Mouse (Mus musculus): Measurements from ENCODE around the gene Gcdh. TPM values are rescaled to one million over a fixed set of nuclear protein-coding genes. Genes with fewer than 3 reads are reported as not detected.
A peak's percentile ranks its signal among the peaks of the same experiment; 100 is the strongest.

Gcdh gene
- polyA plus RNA-seq, 1 experiment from 2014 or later = 33.5 TPM

DNA sequence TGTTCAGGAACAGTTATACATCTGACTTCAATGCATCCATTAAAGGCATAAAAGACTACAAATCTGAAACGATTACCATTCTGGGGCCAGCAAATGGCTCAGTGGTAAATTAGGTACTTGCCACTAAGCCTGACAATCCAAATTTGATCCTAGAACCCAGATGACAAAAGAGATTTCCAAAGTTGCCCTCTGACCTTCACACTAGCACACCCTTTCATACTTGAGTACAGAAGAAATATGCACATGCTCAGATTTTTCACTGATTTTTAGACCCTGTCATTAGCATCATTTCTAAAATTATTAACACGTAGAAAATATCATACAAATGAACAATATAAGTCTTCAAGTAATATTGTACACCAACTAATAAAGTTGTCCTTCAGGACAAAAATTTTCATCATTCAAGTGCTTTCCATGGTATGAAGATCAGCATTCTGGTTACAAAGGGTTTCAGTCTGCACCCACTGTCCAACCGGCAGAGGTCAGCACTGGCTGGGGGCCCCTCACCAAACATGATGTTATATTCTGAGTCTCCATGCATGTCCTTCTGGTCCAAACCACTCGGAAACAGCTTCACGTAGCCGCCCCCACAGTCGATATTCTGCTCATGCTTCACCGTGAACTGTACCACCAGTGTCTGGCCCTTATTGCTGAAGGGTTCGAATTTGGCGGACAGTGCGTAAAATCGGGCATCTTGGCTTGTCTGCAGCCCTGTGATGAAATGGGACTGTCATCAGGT lies 48.2 kb downstream of the Gcdh start:
- Histone ChIP-seq H3K36me3 (ENCODE audit: control insufficient read depth, insufficient read depth, low read length) (peaks cover 39% of the 10 kb centered on the region), H3K27me3 (ENCODE audit: control insufficient read depth, insufficient read depth, low read length) (no peaks in the 10 kb centered on the region), H3K4me3 (ENCODE audit: low read depth, low read length) (peak overlapping the region; percentile 82), H3K9ac (replicated peaks; ENCODE audit: low read depth, low read length) (peak overlapping the region; percentile 97), H3K4me1 (ENCODE audit: control insufficient read depth, insufficient read depth, low read length) (peaks cover 21% of the 10 kb centered on the region), H3K9me3 (ENCODE audit: control insufficient read depth, low read length) (no peaks in the 10 kb centered on the region), H3K27ac (ENCODE audit: low read depth, low read length) (peak overlapping the region; percentile 73), H3K4me2 (ENCODE audit: low read depth, low read length) (peak overlapping the region; percentile 70)
- no peak for ATAC-seq (ENCODE audit: low read depth)
- WGBS = 18% methylated on average over 12 of the region's 12 CpGs

DNA sequence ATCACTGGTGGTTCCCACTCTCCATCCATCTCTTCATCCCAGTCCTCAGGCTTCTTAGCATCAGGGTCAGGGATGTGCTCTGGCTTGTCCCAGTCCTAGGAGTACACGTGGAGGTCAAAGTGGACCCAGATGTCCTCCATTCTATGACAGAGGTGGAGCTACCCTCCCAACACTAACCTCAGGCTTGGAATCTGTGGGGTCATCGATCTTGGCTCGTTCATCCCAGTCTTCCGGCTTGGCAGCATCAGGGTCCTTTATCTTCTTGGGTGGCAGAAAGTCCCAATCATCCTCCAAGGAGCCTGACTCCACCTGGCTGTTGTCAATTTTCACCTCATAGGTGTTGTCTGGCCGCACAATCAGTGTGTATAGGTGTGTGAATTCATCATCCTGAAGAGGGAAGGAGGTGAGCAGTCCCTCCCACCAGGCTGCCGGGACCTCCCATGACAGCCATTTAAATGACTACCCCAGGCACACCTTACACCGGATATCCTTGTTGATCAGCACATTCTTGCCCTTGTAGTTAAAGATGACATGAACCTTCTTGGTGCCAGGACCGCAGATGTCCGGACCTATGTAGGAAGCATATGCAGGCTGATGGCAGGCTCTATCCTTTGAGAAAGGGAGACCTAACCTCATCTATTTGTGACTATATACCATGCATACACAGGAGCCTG lies 49.2 kb downstream of the Gcdh start:
- Histone ChIP-seq H3K27ac (ENCODE audit: low read depth, low read length) (no peak overlapping the region), H3K36me3 (ENCODE audit: control insufficient read depth, insufficient read depth, low read length) (peaks cover 39% of the 10 kb centered on the region), H3K9ac (replicated peaks; ENCODE audit: low read depth, low read length) (peak overlapping the region; percentile 97), H3K9me3 (ENCODE audit: control insufficient read depth, low read length) (no peaks in the 10 kb centered on the region), H3K27me3 (ENCODE audit: control insufficient read depth, insufficient read depth, low read length) (no peaks in the 10 kb centered on the region), H3K4me3 (ENCODE audit: low read depth, low read length) (peak overlapping the region; percentile 82), H3K4me1 (ENCODE audit: control insufficient read depth, insufficient read depth, low read length) (peaks cover 25% of the 10 kb centered on the region), H3K4me2 (ENCODE audit: low read depth, low read length) (peak overlapping the region; percentile 70)
- WGBS = 90% methylated on average over 9 of the region's 9 CpGs
- ATAC-seq (ENCODE audit: low read depth) = no peak

DNA sequence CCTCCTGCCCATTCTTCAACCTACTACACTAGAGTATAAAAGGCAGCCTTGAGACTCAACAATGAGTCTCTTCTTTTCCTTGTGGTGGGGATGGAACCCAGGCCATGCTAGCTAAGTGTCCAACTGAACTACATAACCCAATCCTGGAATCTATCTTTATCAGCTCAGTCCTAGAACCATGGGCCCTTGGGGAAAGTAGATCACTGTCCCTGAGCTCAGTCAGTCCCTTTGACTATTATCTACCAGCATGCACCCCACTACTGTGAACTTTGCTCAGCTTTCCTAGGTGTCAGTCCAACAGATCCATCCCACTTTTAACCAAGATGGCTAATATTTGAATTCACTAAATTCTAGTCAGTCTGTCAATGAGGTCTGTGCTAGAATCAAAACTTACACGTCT lies 52.2 kb downstream of the Gcdh start:
- ATAC-seq (ENCODE audit: low read depth) = no peak
- 85% methylated on average over 1 of the region's 1 CpGs for WGBS
- no peak overlapping the region for H3K4me2 ChIP-seq (ENCODE audit: low read depth, low read length)
- no peak overlapping the region for H3K9ac ChIP-seq (replicated peaks; ENCODE audit: low read depth, low read length)
- H3K9me3 ChIP-seq (ENCODE audit: control insufficient read depth, low read length) = no peaks in the 10 kb centered on the region
- no peak overlapping the region for H3K4me3 ChIP-seq (ENCODE audit: low read depth, low read length)
- H3K27me3 ChIP-seq (ENCODE audit: control insufficient read depth, insufficient read depth, low read length) = no peaks in the 10 kb centered on the region
- no peak overlapping the region for H3K27ac ChIP-seq (ENCODE audit: low read depth, low read length)
- peaks cover 57% of the 10 kb centered on the region for H3K36me3 ChIP-seq (ENCODE audit: control insufficient read depth, insufficient read depth, low read length)
- H3K4me1 ChIP-seq (ENCODE audit: control insufficient read depth, insufficient read depth, low read length) = peaks cover 23% of the 10 kb centered on the region

GRCm38 (mm10) chr8:84840248-84840999 lies 53.3 kb downstream of the Gcdh start, which contains the start of gene Rad23a:
Gene Rad23a, minus strand, starts transcription at chr8:84840665.
- H3K9ac ChIP-seq (replicated peaks; ENCODE audit: low read depth, low read length) = peak within 1 kb of the TSS; percentile 87
- ATAC-seq (ENCODE audit: low read depth) = peak; percentile 96
- H3K9me3 ChIP-seq (ENCODE audit: control insufficient read depth, low read length) = no peaks in the 10 kb centered on the region
- peak within 1 kb of the TSS; percentile 70 for H3K4me2 ChIP-seq (ENCODE audit: low read depth, low read length)
- WGBS = 1% methylated on average over 45 of the region's 55 CpGs
- H3K4me1 ChIP-seq (ENCODE audit: control insufficient read depth, insufficient read depth, low read length) = peaks cover 23% of the 10 kb centered on the region
- no peaks in the 10 kb centered on the region for H3K27me3 ChIP-seq (ENCODE audit: control insufficient read depth, insufficient read depth, low read length)
- peaks cover 67% of the 10 kb centered on the region for H3K36me3 ChIP-seq (ENCODE audit: control insufficient read depth, insufficient read depth, low read length)
- H3K4me3 ChIP-seq (ENCODE audit: low read depth, low read length) = peak within 1 kb of the TSS; percentile 84
- peak within 1 kb of the TSS; percentile 83 for H3K27ac ChIP-seq (ENCODE audit: low read depth, low read length)

DNA sequence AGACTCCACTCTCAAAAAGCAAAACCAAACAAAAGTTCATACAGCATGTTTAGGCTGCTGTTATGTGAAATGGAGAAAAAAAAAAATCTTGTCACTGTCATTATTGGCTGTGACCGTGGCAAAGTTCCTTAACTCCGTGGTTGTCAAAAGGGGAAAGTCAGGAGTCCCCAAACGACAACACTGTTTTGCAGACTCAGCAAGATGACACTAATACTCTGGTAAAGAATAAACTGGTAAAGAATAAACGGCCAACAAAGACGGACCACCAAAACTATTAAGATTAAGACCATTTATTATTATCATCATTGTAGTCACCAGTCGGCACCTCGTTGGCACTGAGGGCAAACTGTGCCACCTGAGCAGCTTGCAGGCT lies 53.9 kb downstream of the Gcdh start:
- peak overlapping the region; percentile 84 for H3K4me3 ChIP-seq (ENCODE audit: low read depth, low read length)
- H3K9me3 ChIP-seq (ENCODE audit: control insufficient read depth, low read length) = no peaks in the 10 kb centered on the region
- peaks cover 67% of the 10 kb centered on the region for H3K36me3 ChIP-seq (ENCODE audit: control insufficient read depth, insufficient read depth, low read length)
- peak overlapping the region; percentile 87 for H3K9ac ChIP-seq (replicated peaks; ENCODE audit: low read depth, low read length)
- no peaks in the 10 kb centered on the region for H3K27me3 ChIP-seq (ENCODE audit: control insufficient read depth, insufficient read depth, low read length)
- peaks cover 19% of the 10 kb centered on the region for H3K4me1 ChIP-seq (ENCODE audit: control insufficient read depth, insufficient read depth, low read length)
- H3K27ac ChIP-seq (ENCODE audit: low read depth, low read length) = peak overlapping the region; percentile 83
- peak overlapping the region; percentile 70 for H3K4me2 ChIP-seq (ENCODE audit: low read depth, low read length)
- ATAC-seq (ENCODE audit: low read depth) = no peak
- WGBS = 4% methylated on average over 7 of the region's 7 CpGs

DNA sequence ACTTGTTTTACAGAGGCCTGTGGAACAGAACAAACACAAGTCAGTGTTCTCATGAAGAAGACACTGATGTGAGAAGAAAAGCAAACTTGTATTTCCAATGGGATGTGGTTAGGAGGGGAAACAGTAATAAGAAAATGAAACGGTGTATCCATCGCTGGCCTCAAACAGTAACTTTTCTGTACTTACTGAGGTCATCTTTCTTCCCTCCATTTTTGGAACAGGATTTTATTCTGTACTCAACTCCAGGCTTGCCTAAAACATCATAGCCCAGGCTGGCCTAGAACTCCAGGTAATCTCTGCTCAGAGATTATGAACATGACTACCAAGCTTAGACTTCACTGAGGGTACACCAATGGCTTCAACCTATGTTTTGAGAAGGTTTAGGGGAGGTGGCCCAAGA lies 54.3 kb downstream of the Gcdh start:
- H3K4me3 ChIP-seq (ENCODE audit: low read depth, low read length) = peak overlapping the region; percentile 84
- H3K9ac ChIP-seq (replicated peaks; ENCODE audit: low read depth, low read length) = peak overlapping the region; percentile 87; the same call in 1 of the 2 replicates
- peak overlapping the region; percentile 70 for H3K4me2 ChIP-seq (ENCODE audit: low read depth, low read length)
- H3K4me1 ChIP-seq (ENCODE audit: control insufficient read depth, insufficient read depth, low read length) = peaks cover 18% of the 10 kb centered on the region
- no peak overlapping the region for H3K27ac ChIP-seq (ENCODE audit: low read depth, low read length)
- no peak for ATAC-seq (ENCODE audit: low read depth)
- no peaks in the 10 kb centered on the region for H3K27me3 ChIP-seq (ENCODE audit: control insufficient read depth, insufficient read depth, low read length)
- 100% methylated on average over 2 of the region's 2 CpGs for WGBS
- H3K9me3 ChIP-seq (ENCODE audit: control insufficient read depth, low read length) = no peaks in the 10 kb centered on the region
- H3K36me3 ChIP-seq (ENCODE audit: control insufficient read depth, insufficient read depth, low read length) = peaks cover 67% of the 10 kb centered on the region

GRCm38 (mm10) chr8:84838513-84838912 lies 55.2 kb downstream of the Gcdh start:
- H3K4me1 ChIP-seq (ENCODE audit: control insufficient read depth, insufficient read depth, low read length) = peaks cover 12% of the 10 kb centered on the region
- no peak overlapping the region for H3K4me2 ChIP-seq (ENCODE audit: low read depth, low read length)
- no peak overlapping the region for H3K9ac ChIP-seq (replicated peaks; ENCODE audit: low read depth, low read length)
- H3K27me3 ChIP-seq (ENCODE audit: control insufficient read depth, insufficient read depth, low read length) = no peaks in the 10 kb centered on the region
- H3K36me3 ChIP-seq (ENCODE audit: control insufficient read depth, insufficient read depth, low read length) = peaks cover 65% of the 10 kb centered on the region
- H3K9me3 ChIP-seq (ENCODE audit: control insufficient read depth, low read length) = no peaks in the 10 kb centered on the region
- H3K27ac ChIP-seq (ENCODE audit: low read depth, low read length) = no peak overlapping the region
- 92% methylated on average over 5 of the region's 5 CpGs for WGBS
- no peak for ATAC-seq (ENCODE audit: low read depth)
- no peak overlapping the region for H3K4me3 ChIP-seq (ENCODE audit: low read depth, low read length)

- Histone ChIP-seq H3K27ac (ENCODE audit: low read depth, low read length) (no peak overlapping the region), H3K4me1 (ENCODE audit: control insufficient read depth, insufficient read depth, low read length) (peaks cover 17% of the 10 kb centered on the region), H3K27me3 (ENCODE audit: control insufficient read depth, insufficient read depth, low read length) (no peaks in the 10 kb centered on the region), H3K36me3 (ENCODE audit: control insufficient read depth, insufficient read depth, low read length) (peaks cover 60% of the 10 kb centered on the region), H3K9me3 (ENCODE audit: control insufficient read depth, low read length) (no peaks in the 10 kb centered on the region), H3K9ac (replicated peaks; ENCODE audit: low read depth, low read length) (no peak overlapping the region), H3K4me3 (ENCODE audit: low read depth, low read length) (no peak overlapping the region), H3K4me2 (ENCODE audit: low read depth, low read length) (no peak overlapping the region)
- 80% methylated on average over 15 of the region's 15 CpGs for WGBS
- ATAC-seq (ENCODE audit: low read depth) = no peak
These were observed 55.7 kb downstream of the Gcdh start for GRCm38 (mm10) chr8:84837912-84838470.

Data from neural tube, embryonic 14.5 days (tissue).